Mouse (Mus musculus): ENCODE results near the gene Zfp646. TPM values are rescaled to one million over a fixed set of nuclear protein-coding genes. Genes with fewer than 3 reads are reported as not detected.

Gene Zfp646
- polyA plus RNA-seq, 1 experiment from 2014 or later: 11.6 TPM

DNA sequence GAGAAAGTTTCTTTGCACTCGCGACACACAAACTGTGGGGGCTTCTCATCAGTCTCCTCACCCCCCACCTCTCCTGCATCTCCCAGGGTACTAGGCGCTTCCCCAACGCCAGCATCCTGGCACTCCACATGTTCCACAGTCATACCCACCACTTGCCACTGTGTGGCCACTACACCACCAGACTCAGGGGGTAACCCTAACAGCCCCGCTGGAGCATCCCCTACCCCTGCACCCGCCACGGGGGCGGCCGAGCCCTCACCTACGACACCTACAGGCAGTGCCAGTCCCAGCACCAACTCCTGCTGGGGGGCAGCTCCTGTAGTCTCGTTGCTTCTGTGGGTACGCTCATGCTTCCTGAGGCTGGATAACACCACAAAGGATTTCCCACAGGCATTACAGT, 9.6 kb upstream of the Zfp646 start:
- H3K36me3 ChIP-seq: peaks cover 62% of the 10 kb centered on the region
- H3K9ac ChIP-seq: no peak overlapping the region

DNA sequence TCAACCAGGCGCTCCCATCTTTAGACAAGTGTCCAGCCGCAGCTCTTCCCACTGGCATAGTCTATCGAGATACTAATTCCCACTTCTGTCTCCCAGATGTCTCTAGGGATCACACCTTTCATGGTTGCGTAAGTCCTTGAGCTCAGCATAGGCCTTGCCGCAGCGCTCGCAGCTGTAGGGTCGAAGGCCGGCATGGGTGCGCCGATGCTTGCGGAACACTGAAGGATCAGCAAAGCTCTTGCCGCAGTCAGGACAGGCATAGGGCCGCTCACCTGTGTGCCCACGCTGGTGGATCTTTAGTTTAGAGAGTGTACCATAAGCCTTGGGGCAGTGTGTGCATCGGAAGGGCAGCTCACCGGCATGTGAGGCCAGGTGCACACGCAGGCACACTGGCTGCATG, 8.4 kb upstream of the Zfp646 start:
- no peaks in the 10 kb centered on the region for H3K27me3 ChIP-seq
- no peaks in the 10 kb centered on the region for H3K9me3 ChIP-seq
- peaks cover 64% of the 10 kb centered on the region for H3K36me3 ChIP-seq
- no peak overlapping the region for H3K9ac ChIP-seq
- H3K4me3 ChIP-seq: no peak overlapping the region
- ATAC-seq (ENCODE audit: low FRiP score, low read depth): no peak
- H3K4me2 ChIP-seq (replicated peaks): no peak overlapping the region
- 96% methylated on average over 18 of the region's 18 CpGs for WGBS
- H3K27ac ChIP-seq: no peak overlapping the region
- H3K4me1 ChIP-seq: no peaks in the 10 kb centered on the region

More for the DNA sequence above, 9.6 kb upstream of the Zfp646 start:
- no peak for ATAC-seq (ENCODE audit: low FRiP score, low read depth)
- no peaks in the 10 kb centered on the region for H3K9me3 ChIP-seq
- no peak overlapping the region for H3K27ac ChIP-seq
- WGBS: 95% methylated on average over 12 of the region's 12 CpGs
- no peaks in the 10 kb centered on the region for H3K27me3 ChIP-seq
- H3K4me2 ChIP-seq (replicated peaks): no peak overlapping the region
- no peak overlapping the region for H3K4me3 ChIP-seq
- no peaks in the 10 kb centered on the region for H3K4me1 ChIP-seq

GRCm38 (mm10) chr7:127869149-127869810, 6.7 kb upstream of the Zfp646 start:
- 79% methylated on average over 3 of the region's 3 CpGs for WGBS
- no peaks in the 10 kb centered on the region for H3K9me3 ChIP-seq
- H3K27ac ChIP-seq: no peak overlapping the region
- peak; percentile 67; the same call in 1 of the 2 replicates for ATAC-seq (ENCODE audit: low FRiP score, low read depth)
- H3K4me2 ChIP-seq (replicated peaks): no peak overlapping the region
- peaks cover 66% of the 10 kb centered on the region for H3K36me3 ChIP-seq
- 0 out of 2 replicates have a peak overlapping the region, but pooled peaks have one; percentile 8 for H3K9ac ChIP-seq
- H3K4me3 ChIP-seq: no peak overlapping the region
- H3K27me3 ChIP-seq: no peaks in the 10 kb centered on the region
- H3K4me1 ChIP-seq: peaks cover 8% of the 10 kb centered on the region

DNA sequence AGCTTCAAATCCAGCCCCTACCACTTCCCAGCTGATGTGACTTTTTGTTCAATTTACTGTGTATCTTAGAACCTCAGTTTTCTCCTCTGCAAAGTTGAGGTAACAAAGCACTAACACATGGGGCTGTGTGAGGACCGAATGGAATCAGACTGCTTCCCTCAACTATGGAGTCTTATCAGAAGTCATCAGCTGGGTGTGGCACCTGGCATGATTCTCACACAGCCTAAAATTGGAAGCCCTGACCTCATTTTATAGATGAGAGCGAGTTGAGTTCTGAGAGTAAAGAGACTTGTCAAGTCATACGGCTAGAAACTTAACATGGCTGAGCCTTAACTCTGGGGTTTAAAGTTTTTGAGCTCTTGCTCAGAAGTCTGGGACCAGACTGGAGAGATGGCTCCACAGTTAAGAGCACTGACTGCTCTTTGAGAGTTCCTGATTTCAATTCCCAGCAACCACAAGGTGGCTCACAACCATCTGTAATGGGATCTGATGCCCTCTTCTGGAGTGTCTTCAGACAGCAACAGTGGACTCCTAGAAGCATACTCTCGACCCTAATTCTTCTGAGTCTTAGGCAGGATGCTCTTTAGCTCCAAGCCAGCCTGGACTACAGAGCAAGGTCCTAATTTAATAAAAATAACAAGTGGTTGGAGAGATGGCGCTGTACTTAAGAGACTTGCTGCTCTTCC, 5.7 kb upstream of the Zfp646 start:
- no peak for ATAC-seq (ENCODE audit: low FRiP score, low read depth)
- 84% methylated on average over 5 of the region's 5 CpGs for WGBS
- Histone ChIP-seq H3K36me3 (peaks cover 57% of the 10 kb centered on the region), H3K9me3 (no peaks in the 10 kb centered on the region), H3K4me2 (replicated peaks) (no peak overlapping the region), H3K4me1 (peaks cover 12% of the 10 kb centered on the region), H3K27me3 (no peaks in the 10 kb centered on the region), H3K27ac (no peak overlapping the region), H3K9ac (no peak overlapping the region), H3K4me3 (no peak overlapping the region)

DNA sequence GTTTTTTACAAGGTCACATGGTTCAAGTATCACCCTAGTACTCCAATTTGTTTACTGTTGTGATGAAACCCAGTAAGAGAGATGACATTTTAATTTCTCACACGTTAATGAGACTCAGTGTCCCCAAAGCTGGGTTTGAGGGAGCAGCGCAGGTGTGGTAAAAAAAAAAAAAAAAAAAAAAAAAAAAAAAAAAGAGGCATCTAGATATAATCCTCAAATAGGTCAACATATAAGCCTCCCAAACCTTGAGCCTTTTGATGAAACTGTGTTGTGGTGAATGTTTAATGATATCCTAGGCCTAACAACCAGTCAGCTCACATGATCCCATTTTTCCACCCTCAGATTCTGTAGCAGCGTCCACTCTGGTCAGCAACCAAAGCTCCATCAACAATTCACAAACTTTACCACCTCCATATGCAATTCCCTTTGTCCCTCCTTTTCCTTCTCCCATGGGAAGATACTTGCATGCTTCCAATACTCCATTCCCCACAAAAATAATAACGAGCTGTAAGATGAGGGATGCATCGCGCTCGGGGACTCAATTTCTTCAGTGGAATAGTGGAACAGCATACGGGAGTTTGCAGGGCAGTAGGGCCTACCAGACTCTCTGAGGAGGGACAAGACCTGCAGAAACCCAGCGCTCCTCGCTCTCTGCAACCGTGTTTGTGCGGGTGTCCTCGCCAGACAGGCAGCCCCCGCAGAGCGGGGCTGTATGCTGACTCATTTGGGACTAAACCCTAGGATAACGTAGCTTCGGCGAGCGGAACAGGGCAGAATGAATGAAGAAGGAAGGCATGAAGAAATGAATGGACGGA, 1.0 kb upstream of the Zfp646 start:
- H3K36me3 ChIP-seq: peaks cover 47% of the 10 kb centered on the region
- peak; percentile 14; the same call in 1 of the 2 replicates for ATAC-seq (ENCODE audit: low FRiP score, low read depth)

GRCm38 (mm10) chr7:127875627-127876001, 407 bp upstream of the Zfp646 start:
- peak overlapping the region; percentile 98 for H3K27ac ChIP-seq
- under 1% methylated on average over 43 of the region's 43 CpGs for WGBS
- H3K36me3 ChIP-seq: peaks cover 47% of the 10 kb centered on the region
- peak overlapping the region; percentile 88 for H3K4me3 ChIP-seq
- H3K9me3 ChIP-seq: no peaks in the 10 kb centered on the region
- peaks cover 20% of the 10 kb centered on the region for H3K4me1 ChIP-seq
- H3K4me2 ChIP-seq (replicated peaks): peak overlapping the region; percentile 89
- peak overlapping the region; percentile 97 for H3K9ac ChIP-seq
- H3K27me3 ChIP-seq: no peaks in the 10 kb centered on the region
- peak; percentile 95 for ATAC-seq (ENCODE audit: low FRiP score, low read depth)

More for the DNA sequence above, 1.0 kb upstream of the Zfp646 start:
- Histone ChIP-seq H3K4me3 (peak overlapping the region; percentile 88), H3K27ac (peak overlapping the region; percentile 98), H3K4me1 (peaks cover 20% of the 10 kb centered on the region), H3K4me2 (replicated peaks) (peak overlapping the region; percentile 89), H3K9me3 (no peaks in the 10 kb centered on the region), H3K27me3 (no peaks in the 10 kb centered on the region), H3K9ac (peak overlapping the region; percentile 97)
- WGBS: 4% methylated on average over 20 of the region's 20 CpGs

GRCm38 (mm10) chr7:127876467-127877348, 687 bp downstream of the Zfp646 start, which contains the start of gene Zfp668:
Gene Zfp668, minus strand, starts transcription at chr7:127876828.
- H3K4me1 ChIP-seq: peaks cover 20% of the 10 kb centered on the region
- H3K27ac ChIP-seq: peak within 1 kb of the TSS; percentile 98
- H3K9ac ChIP-seq: peak within 1 kb of the TSS; percentile 97
- H3K36me3 ChIP-seq: peaks cover 50% of the 10 kb centered on the region
- H3K9me3 ChIP-seq: no peaks in the 10 kb centered on the region
- ATAC-seq (ENCODE audit: low FRiP score, low read depth): peak; percentile 70
- H3K27me3 ChIP-seq: no peaks in the 10 kb centered on the region
- H3K4me3 ChIP-seq: peak within 1 kb of the TSS; percentile 88
- WGBS: under 1% methylated on average over 60 of the region's 60 CpGs
- H3K4me2 ChIP-seq (replicated peaks): peak within 1 kb of the TSS; percentile 89

GRCm38 (mm10) chr7:127879301-127879700, 3.3 kb downstream of the Zfp646 start:
- ATAC-seq (ENCODE audit: low FRiP score, low read depth): no peak
- H3K27me3 ChIP-seq: no peaks in the 10 kb centered on the region
- no peak overlapping the region for H3K4me3 ChIP-seq
- H3K9me3 ChIP-seq: no peaks in the 10 kb centered on the region
- H3K27ac ChIP-seq: no peak overlapping the region
- H3K36me3 ChIP-seq: peaks cover 66% of the 10 kb centered on the region
- 97% methylated on average over 9 of the region's 9 CpGs for WGBS
- no peak overlapping the region for H3K4me2 ChIP-seq (replicated peaks)
- peaks cover 30% of the 10 kb centered on the region for H3K4me1 ChIP-seq
- no peak overlapping the region for H3K9ac ChIP-seq

- H3K27ac ChIP-seq: no peak overlapping the region
- no peaks in the 10 kb centered on the region for H3K9me3 ChIP-seq
- H3K27me3 ChIP-seq: no peaks in the 10 kb centered on the region
- no peak for ATAC-seq (ENCODE audit: low FRiP score, low read depth)
- H3K36me3 ChIP-seq: peaks cover 76% of the 10 kb centered on the region
- no peak overlapping the region for H3K9ac ChIP-seq
- no peak overlapping the region for H3K4me2 ChIP-seq (replicated peaks)
- H3K4me3 ChIP-seq: no peak overlapping the region
- peaks cover 34% of the 10 kb centered on the region for H3K4me1 ChIP-seq
- 89% methylated on average over 12 of the region's 12 CpGs for WGBS
These were observed 4.4 kb downstream of the Zfp646 start for GRCm38 (mm10) chr7:127880431-127880830.

- H3K4me3 ChIP-seq: no peak overlapping the region
- peaks cover 30% of the 10 kb centered on the region for H3K4me1 ChIP-seq
- 62% methylated on average over 6 of the region's 6 CpGs for WGBS
- no peaks in the 10 kb centered on the region for H3K9me3 ChIP-seq
- H3K9ac ChIP-seq: no peak overlapping the region
- H3K27me3 ChIP-seq: no peaks in the 10 kb centered on the region
- H3K27ac ChIP-seq: no peak overlapping the region
- H3K36me3 ChIP-seq: peaks cover 90% of the 10 kb centered on the region
- no peak overlapping the region for H3K4me2 ChIP-seq (replicated peaks)
- ATAC-seq (ENCODE audit: low FRiP score, low read depth): no peak
These were observed 9.9 kb downstream of the Zfp646 start for GRCm38 (mm10) chr7:127885951-127886350.

GRCm38 (mm10) chr7:127886551-127886950, 10.5 kb downstream of the Zfp646 start:
- H3K9ac ChIP-seq: no peak overlapping the region
- no peak overlapping the region for H3K4me2 ChIP-seq (replicated peaks)
- no peak for ATAC-seq (ENCODE audit: low FRiP score, low read depth)
- no peak overlapping the region for H3K4me3 ChIP-seq
- 88% methylated on average over 6 of the region's 6 CpGs for WGBS
- H3K27ac ChIP-seq: no peak overlapping the region
- H3K9me3 ChIP-seq: no peaks in the 10 kb centered on the region
- peaks cover 90% of the 10 kb centered on the region for H3K36me3 ChIP-seq
- H3K27me3 ChIP-seq: no peaks in the 10 kb centered on the region
- peaks cover 30% of the 10 kb centered on the region for H3K4me1 ChIP-seq

Data from limb, embryonic 13.5 days (tissue).